Mouse (Mus musculus): ENCODE results near the gene Ide.

- peak in 2 of 3 experiments; percentile 14 to 41; a peak in 2 of 6 replicates for TF ChIP-seq CTCF (IDR thresholded peaks at IDR 0.05 in 2 of 3, conservative IDR thresholded peaks at IDR 0.05 in 1 of 3; ENCODE audit: control insufficient read depth in 1 of 3, insufficient read depth in 1 of 3, low read depth in 2 of 3, low read length in 3 of 3, poor library complexity in 1 of 3, severe bottlenecking in 1 of 3)
- no peak for TF ChIP-seq POLR2A (IDR thresholded peaks at IDR 0.05; ENCODE audit: control insufficient read depth in 1 of 2, insufficient read depth in 1 of 2, low read depth in 1 of 2, low read length in 2 of 2, poor library complexity in 1 of 2)
- TF ChIP-seq MYC (IDR thresholded peaks at IDR 0.05; ENCODE audit: low read depth, low read length) = no peak
- TF ChIP-seq JUND (IDR thresholded peaks at IDR 0.05; ENCODE audit: low read depth, low read length) = no peak
- no peak for TF ChIP-seq GATA1 (IDR thresholded peaks at IDR 0.05; ENCODE audit: low read depth, low read length)
Observed at GRCm38 (mm10) chr19:37241201-37241600, 96.5 kb downstream of the Ide start.
